Mouse (Mus musculus) right cerebral cortex, postnatal 25 days (tissue): Measurements from ENCODE around the gene Bst2.
"Not testable (repeated sequence)": the region's sequence is repeated elsewhere in the genome, so short reads cannot be mapped to it uniquely, and the experiment has no call there.

ENCODE experiments used
- DNase-seq: peaks from one replicate; pipeline ENCODE4 v3.0.0; 2022

Bst2 gene

GRCm38 (mm10) chr8:71558958-71559690 is 21.9 kb upstream of the Bst2 start:
- DNase-seq, result no peak

- no peak for DNase-seq
Observed at GRCm38 (mm10) chr8:71558071-71558957, 21.1 kb upstream of the Bst2 start, which contains the start of gene Tmem221. Gene Tmem221, minus strand, starts transcription at chr8:71558871.

GRCm38 (mm10) chr8:71554644-71555043 is 17.4 kb upstream of the Bst2 start:
- no peak for DNase-seq

- no peak for DNase-seq
Observed at GRCm38 (mm10) chr8:71554001-71554400, 16.7 kb upstream of the Bst2 start.

- DNase-seq, result no peak
Observed at GRCm38 (mm10) chr8:71552770-71553169, 15.5 kb upstream of the Bst2 start.

GRCm38 (mm10) chr8:71550754-71551153 is 13.5 kb upstream of the Bst2 start:
- no peak for DNase-seq

- DNase-seq, result no peak
Observed at GRCm38 (mm10) chr8:71547590-71547989, 10.3 kb upstream of the Bst2 start.

GRCm38 (mm10) chr8:71545053-71545452 is 7.8 kb upstream of the Bst2 start:
- DNase-seq, result no peak

- DNase-seq, result no peak
Observed at GRCm38 (mm10) chr8:71543755-71544154, 6.5 kb upstream of the Bst2 start.

- peak; percentile 96 for DNase-seq
Observed at GRCm38 (mm10) chr8:71542632-71543343, 5.5 kb upstream of the Bst2 start, which contains the start of gene Mvb12a. Gene Mvb12a, plus strand, starts transcription at chr8:71542922.

- DNase-seq, result no peak
Observed at GRCm38 (mm10) chr8:71535663-71536062, 1.6 kb downstream of the Bst2 start.

GRCm38 (mm10) chr8:71534263-71534810 is 2.9 kb downstream of the Bst2 start:
- DNase-seq, result no peak

GRCm38 (mm10) chr8:71530735-71531467 is 6.4 kb downstream of the Bst2 start:
- not testable (repeated sequence) for DNase-seq

GRCm38 (mm10) chr8:71528362-71529073 is 8.7 kb downstream of the Bst2 start:
- no peak for DNase-seq

GRCm38 (mm10) chr8:71527162-71527870 is 9.9 kb downstream of the Bst2 start:
- DNase-seq, result no peak

GRCm38 (mm10) chr8:71526272-71526671 is 11.0 kb downstream of the Bst2 start:
- DNase-seq, result no peak

GRCm38 (mm10) chr8:71525226-71526050 is 11.8 kb downstream of the Bst2 start, which contains the start of gene Ccdc194:
Gene Ccdc194, minus strand, starts transcription at chr8:71525711.
- no peak for DNase-seq

GRCm38 (mm10) chr8:71521634-71522033 is 15.6 kb downstream of the Bst2 start:
- peak; percentile 84 for DNase-seq

GRCm38 (mm10) chr8:71519037-71519825 is 18.0 kb downstream of the Bst2 start:
- DNase-seq, result not testable (repeated sequence)
